In genomic region chr2:164879568-164880277, GRCm38 (mm10) we compare ENCODE assay signal across 8 mouse cellular contexts. TPM values are rescaled to one million over a fixed set of nuclear protein-coding genes. Genes with fewer than 3 reads are reported as not detected.
DNase-seq lines count a peak whose midpoint lies in the region; ATAC-seq lines count a peak whose summit lies in the region.

No protein-coding gene starts in this region.

- no peaks in the 10 kb centered on the region for H3K27me3 ChIP-seq in intestine, embryonic 16.5 days (replicated peaks; ENCODE audit: control insufficient read depth, insufficient read depth, low read length)

- peak overlapping the region; percentile 87 for H3K4me3 ChIP-seq in intestine, embryonic 16.5 days (ENCODE audit: low read length)

- H3K4me2 ChIP-seq in intestine, embryonic 16.5 days (ENCODE audit: low read depth, low read length), result peak overlapping the region; percentile 76

- H3K27ac ChIP-seq in intestine, embryonic 16.5 days (ENCODE audit: low read length), result peak overlapping the region; percentile 100

- peak overlapping the region; percentile 100 for H3K9ac ChIP-seq in intestine, embryonic 16.5 days (ENCODE audit: low read depth, low read length)

- H3K36me3 ChIP-seq in intestine, embryonic 16.5 days (ENCODE audit: control insufficient read depth, insufficient read depth, low read length), result peaks cover 3% of the 10 kb centered on the region; the same call in 1 of the 2 replicates

- DNase-seq in adrenal gland, postnatal 10 days, result peak; percentile 97
- DNase-seq in embryo, embryonic 9.5 days (ENCODE audit: extremely low spot score), result peak; percentile 99
- DNase-seq in gastrocnemius, postnatal 4 days (ENCODE audit: low spot score in 2 of 2), result peak; percentile 93 to 95
- DNase-seq in left cerebral cortex, postnatal 25 days (ENCODE audit: low spot score in 2 of 2), result peak; percentile 92 to 97
- DNase-seq in mesoderm, embryonic 11.5 days (ENCODE audit: low read depth, low spot score), result peak; percentile 98
- DNase-seq in right cerebral cortex, postnatal 25 days, result peak; percentile 92
- peak; percentile 86 to 92 for DNase-seq in urinary bladder, postnatal 36 days (ENCODE audit: low spot score in 2 of 2)

- intact Hi-C loops in left cerebral cortex, postnatal 25 days (cut with DNase I), result loop anchor here (1.0 kb wide), 2 partner anchors 32 to 46 kb away; partner anchors contain the start of genes Neurl2 and Zfp335

- ATAC-seq in intestine, embryonic 16.5 days, result peak; percentile 84

- under 1% methylated on average over 61 of the region's 72 CpGs for WGBS in intestine, embryonic 16.5 days

- H3K4me1 ChIP-seq in intestine, embryonic 16.5 days (ENCODE audit: control insufficient read depth, insufficient read depth, low read length), result peaks cover 20% of the 10 kb centered on the region

- no peaks in the 10 kb centered on the region for H3K9me3 ChIP-seq in intestine, embryonic 16.5 days (ENCODE audit: control insufficient read depth, low read length)

RNA-seq across cellular contexts. Expression of gene Pcif1, which starts 0.6 kb away (rescaled TPM):
- 10 to 100 TPM; 47.1 to 55.0 TPM for total RNA-seq in adrenal gland, postnatal 10 days (2021)
- 10 to 100 TPM; 42.1 to 43.3 TPM for total RNA-seq in gastrocnemius, postnatal 4 days (2021)
- 57.9 and 64.0 TPM in 2 replicates for polyA plus RNA-seq in intestine, embryonic 16.5 days (2015; fragmentation: Nextera tagmentation; extraction: Ambion mirVana)
- total RNA-seq in left cerebral cortex, postnatal 25 days (2021), result 10 to 100 TPM; 36.8 to 39.8 TPM

RNA-seq across cellular contexts. Expression of gene Pltp, which starts 22.2 kb away (rescaled TPM):
- total RNA-seq in adrenal gland, postnatal 10 days (2021), result 10 to 100 TPM; 31.5 to 36.6 TPM
- total RNA-seq in gastrocnemius, postnatal 4 days (2021), result 10 to 100 TPM in 1 of 2 experiments, 1 to 10 TPM in 1; 9.5 to 15.5 TPM
- 31.4 and 31.5 TPM in 2 replicates for polyA plus RNA-seq in intestine, embryonic 16.5 days (2015; fragmentation: Nextera tagmentation; extraction: Ambion mirVana)
- total RNA-seq in left cerebral cortex, postnatal 25 days (2021), result 10 to 100 TPM; 77.5 to 82.0 TPM

RNA-seq across cellular contexts. Expression of gene Zfp335, which starts 31.8 kb away (rescaled TPM):
- total RNA-seq in adrenal gland, postnatal 10 days (2021), result 10 to 100 TPM; 13.4 to 16.2 TPM
- total RNA-seq in gastrocnemius, postnatal 4 days (2021), result 10 to 100 TPM; 11.7 to 14.3 TPM
- 9.6 and 10.5 TPM in 2 replicates for polyA plus RNA-seq in intestine, embryonic 16.5 days (2015; fragmentation: Nextera tagmentation; extraction: Ambion mirVana)
- total RNA-seq in left cerebral cortex, postnatal 25 days (2021), result 10 to 100 TPM; 24.3 TPM

RNA-seq across cellular contexts. Expression of gene Neurl2, which starts 46.5 kb away (rescaled TPM):
- 1 to 10 TPM; 3.4 to 8.0 TPM for total RNA-seq in adrenal gland, postnatal 10 days (2021)
- total RNA-seq in gastrocnemius, postnatal 4 days (2021), result 10 to 100 TPM; 38.5 to 41.9 TPM
- 6.1 and 7.5 TPM in 2 replicates for polyA plus RNA-seq in intestine, embryonic 16.5 days (2015; fragmentation: Nextera tagmentation; extraction: Ambion mirVana)
- 1 to 10 TPM; 2.2 to 4.0 TPM for total RNA-seq in left cerebral cortex, postnatal 25 days (2021)

RNA-seq across cellular contexts. Expression of gene Ctsa, which starts 47.0 kb away (rescaled TPM):
- 100 to 1,000 TPM; 100 to 103 TPM for total RNA-seq in adrenal gland, postnatal 10 days (2021)
- 10 to 100 TPM; 75.0 to 82.3 TPM for total RNA-seq in gastrocnemius, postnatal 4 days (2021)
- 418 and 551 TPM in 2 replicates for polyA plus RNA-seq in intestine, embryonic 16.5 days (2015; fragmentation: Nextera tagmentation; extraction: Ambion mirVana)
- total RNA-seq in left cerebral cortex, postnatal 25 days (2021), result 100 to 1,000 TPM in 1 of 2 experiments, 10 to 100 TPM in 1; 86.2 to 102 TPM

Comparison
In these comparisons a context has a peak if more than half of its experiments do, and no peak if none do; other contexts are left out.
1. Peak in every context shown above with its lines: DNase-seq, ATAC-seq, H3K4me3 ChIP-seq and H3K27ac ChIP-seq.